Mouse (Mus musculus) kidney, postnatal 4 days (tissue): ENCODE data around the gene Gm20517.
"Not testable (repeated sequence)": the region's sequence is repeated elsewhere in the genome, so short reads cannot be mapped to it uniquely, and the experiment has no call there.

Experiments used
- DNase-seq, 2 experiments: peaks; one replicate each; pipeline ENCODE4 v3.0.0; 2021; ENCODE audit warnings: mixed read lengths in 2 of 2

Gene Gm20517

GRCm38 (mm10) chr17:47597261-47597660 lies 14.1 kb upstream of the Gm20517 start:
- DNase-seq, result no peak

DNA sequence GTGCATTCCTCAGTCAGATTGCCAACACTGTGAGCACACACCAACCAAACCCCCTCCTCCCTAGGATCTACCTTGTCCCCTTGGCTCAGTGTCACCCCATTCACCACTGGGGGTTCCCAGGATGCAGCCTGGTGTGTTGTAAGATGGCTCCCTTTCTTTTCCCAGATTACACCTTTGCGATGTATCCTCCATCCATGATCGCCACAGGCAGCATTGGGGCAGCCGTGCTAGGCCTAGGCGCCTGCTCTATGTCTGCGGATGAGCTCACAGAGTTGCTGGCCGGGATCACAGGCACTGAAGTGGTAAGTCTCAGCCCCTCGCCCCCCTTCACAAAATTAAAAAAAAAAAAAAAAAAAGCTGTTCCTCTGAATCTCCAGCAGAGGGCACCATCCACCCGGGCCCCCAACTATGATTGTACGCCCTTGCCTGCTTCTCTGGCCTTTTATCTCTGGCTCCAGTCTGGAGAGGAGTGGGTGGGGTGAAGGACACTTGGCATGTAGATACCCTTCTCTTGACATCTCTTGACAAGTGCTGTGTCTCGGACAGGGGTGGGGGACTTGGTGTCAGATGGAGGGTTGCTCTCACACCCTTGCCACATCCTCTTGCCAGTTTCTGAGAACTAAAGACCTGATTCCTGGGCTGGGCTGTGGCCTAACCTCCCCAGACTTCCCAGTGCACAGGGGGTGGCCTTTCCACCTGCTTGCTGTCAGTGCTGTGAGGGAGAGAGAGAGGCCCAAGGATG lies 13.4 kb upstream of the Gm20517 start:
- peak; percentile 53 to 73 for DNase-seq

GRCm38 (mm10) chr17:47598580-47599304 lies 12.6 kb upstream of the Gm20517 start:
- DNase-seq, result not testable (repeated sequence)

- DNase-seq, result peak in 1 of 2 experiments; percentile 42
Observed at GRCm38 (mm10) chr17:47599511-47600297, 11.7 kb upstream of the Gm20517 start.

DNA sequence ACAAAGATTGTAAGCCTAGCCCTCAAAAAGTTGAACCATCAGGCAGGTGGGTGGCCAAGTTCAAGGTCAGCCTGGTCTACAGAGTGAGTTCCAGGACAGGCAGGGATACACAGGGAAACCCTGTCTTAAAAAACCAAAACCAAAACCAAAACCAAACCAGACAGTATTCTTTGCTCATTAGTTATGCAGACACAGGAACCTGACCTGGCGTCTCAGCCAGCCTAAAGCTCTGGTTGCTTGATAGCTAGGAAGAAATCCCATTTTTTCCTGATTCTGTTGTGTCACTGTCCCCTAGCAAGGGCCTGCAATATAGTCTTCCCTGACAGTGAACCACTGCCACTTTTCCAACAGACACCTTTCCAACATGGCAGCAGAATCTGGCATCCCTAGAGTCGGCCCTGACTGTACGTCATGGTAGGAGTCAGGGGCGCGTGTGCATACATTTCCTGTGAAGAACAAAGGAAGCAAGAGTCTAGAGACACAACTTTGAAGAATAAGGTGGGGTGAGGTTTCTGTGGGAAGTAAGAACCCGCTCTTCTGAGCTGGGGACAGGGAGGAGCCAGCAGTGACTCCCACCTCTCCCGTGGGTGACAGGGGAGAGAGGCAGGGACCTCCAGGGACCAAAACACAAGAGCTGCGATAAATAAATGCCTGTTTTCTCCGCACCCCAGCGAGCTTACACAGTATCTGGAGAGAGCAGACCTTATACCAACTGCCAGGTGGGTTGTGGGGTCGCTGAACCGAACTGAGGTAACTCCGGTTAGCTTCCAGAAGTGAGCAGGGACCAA lies 10.6 kb upstream of the Gm20517 start:
- no peak for DNase-seq

DNA sequence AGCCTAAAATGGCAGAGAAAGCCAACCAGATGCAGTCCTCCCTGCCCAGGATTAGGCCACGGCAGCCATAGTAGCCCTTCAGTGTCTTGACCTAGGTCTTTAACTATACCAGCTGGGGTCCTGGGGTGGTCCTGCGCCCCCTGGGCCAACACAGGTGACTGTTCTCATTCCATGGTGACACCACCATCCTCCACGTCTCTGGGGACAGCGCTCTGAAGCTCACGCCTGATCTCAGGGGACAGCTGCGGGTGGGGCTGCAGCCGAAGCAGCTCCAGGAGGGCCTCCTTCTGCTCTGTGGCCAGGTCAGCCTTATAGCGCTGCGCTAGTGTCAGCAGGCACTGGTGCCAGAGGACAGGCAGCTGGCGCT lies 10.0 kb upstream of the Gm20517 start:
- DNase-seq, result no peak

DNA sequence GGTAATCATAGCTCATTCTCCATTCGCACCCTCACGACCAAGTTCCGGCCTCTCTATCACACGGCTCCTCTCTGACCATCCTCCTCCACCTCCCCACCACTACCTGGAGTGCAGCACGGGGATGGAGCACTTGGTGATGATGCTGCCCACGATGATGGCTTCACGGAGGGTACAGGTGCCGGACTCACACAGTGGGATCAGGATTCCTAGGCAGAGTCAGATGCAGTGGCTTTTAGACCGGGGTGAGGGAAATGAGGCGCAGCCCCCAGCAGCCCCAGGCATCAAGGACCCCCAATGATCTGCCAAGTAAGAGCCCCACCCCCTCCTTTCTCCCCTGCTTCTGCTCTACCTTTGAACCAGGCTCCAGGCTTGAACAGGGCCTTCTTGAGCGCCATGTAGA lies 9.1 kb upstream of the Gm20517 start:
- no peak for DNase-seq

DNA sequence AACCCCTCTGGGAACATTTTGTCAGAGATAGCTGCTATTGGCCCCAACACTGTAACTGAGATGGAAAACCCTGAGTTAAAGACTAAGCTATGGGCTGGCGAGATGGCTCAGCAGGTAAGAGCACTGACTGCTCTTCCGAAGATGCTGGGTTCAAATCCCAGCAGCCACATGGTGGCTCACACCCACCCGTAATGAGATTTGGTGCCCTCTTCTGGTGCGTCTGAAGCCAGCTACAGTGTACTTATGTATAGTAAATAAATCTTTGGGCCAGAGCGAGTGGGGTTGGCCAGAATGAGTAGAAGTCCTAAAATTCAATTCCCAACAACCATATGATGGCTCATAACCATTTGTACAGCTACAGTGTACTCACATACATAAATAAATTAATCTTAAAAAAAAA lies 5.2 kb upstream of the Gm20517 start:
- DNase-seq, result peak; percentile 30 to 50

DNA sequence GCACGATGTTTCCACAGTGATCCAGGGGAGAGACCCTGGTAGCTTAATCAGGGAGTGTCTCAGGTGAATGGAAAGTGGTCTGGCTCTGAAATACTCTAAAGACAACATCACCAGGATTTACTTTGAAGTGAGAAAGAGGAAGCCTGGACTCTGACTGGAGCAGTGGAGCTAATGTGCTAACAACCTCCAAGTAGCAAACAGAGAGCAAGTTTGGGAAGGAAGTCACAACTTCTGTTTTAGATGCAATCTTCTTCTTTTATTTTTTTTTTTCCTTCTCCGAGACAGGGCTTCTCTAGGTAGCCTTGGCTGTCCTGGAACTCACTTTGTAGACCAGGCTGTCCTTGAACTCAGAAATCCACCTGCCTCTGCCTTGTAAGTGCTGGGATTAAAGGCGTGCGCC lies 2.2 kb upstream of the Gm20517 start:
- DNase-seq, result no peak

- DNase-seq, result no peak
Observed at GRCm38 (mm10) chr17:47611661-47611982, 233 bp downstream of the Gm20517 start.

DNA sequence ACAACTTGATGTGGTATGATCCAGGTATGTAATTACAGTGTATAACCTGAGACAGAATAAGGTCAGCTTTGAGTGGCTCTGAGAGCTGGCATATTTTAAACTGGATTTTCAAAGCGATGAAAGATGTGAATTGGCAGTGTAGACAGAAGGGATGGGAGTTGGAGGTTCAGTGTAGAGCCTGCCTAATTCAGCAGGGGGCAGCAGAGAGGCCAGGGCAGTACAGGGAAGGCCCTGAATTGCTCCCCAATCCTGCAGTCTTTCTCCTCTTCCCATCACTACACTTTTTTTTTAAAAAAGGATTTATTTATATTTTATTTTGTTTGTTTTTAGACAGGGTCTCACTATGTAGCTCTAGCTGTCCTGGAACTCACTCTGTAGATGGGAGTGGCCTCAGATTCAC lies 2.6 kb downstream of the Gm20517 start:
- peak; percentile 58 to 61 for DNase-seq

DNA sequence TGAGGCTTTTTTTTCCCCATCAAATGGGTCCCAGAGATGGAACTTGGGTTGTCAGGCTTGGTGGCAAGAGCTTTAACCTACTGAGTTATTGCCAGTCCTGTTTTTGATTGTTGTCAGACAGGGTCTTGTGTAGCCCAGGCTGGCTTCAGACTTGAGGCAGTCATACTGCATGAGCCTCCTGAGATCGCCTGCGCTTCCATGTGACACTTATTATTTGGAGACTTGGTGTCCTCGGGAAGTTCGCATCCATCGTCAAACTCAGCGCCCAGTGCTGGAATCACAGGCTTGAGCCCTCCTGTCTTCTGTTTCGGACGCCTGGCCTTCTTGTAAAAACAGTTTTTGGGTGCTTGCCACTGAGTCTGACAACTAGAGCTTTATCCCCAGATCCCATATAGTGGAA lies 4.7 kb downstream of the Gm20517 start:
- DNase-seq, result no peak

DNA sequence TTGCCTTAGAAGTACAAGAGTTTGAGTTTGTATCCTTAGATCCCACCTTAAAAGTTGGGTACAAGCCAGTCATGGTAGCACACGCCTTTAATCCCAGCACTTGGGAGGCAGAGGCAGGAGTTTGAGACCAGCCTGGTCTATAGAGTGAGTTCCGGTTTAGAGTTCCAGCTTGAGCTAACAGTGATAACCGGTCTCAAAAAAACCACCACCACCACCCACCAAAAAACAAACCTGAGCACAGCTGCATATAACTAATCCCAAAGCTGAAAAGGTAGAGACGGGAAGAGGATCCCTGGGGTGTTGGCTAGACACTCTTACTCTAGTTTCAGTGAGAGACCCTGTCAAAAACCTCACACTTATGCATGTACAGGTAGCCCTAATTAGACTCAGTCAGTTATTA lies 5.3 kb downstream of the Gm20517 start:
- no peak for DNase-seq

DNA sequence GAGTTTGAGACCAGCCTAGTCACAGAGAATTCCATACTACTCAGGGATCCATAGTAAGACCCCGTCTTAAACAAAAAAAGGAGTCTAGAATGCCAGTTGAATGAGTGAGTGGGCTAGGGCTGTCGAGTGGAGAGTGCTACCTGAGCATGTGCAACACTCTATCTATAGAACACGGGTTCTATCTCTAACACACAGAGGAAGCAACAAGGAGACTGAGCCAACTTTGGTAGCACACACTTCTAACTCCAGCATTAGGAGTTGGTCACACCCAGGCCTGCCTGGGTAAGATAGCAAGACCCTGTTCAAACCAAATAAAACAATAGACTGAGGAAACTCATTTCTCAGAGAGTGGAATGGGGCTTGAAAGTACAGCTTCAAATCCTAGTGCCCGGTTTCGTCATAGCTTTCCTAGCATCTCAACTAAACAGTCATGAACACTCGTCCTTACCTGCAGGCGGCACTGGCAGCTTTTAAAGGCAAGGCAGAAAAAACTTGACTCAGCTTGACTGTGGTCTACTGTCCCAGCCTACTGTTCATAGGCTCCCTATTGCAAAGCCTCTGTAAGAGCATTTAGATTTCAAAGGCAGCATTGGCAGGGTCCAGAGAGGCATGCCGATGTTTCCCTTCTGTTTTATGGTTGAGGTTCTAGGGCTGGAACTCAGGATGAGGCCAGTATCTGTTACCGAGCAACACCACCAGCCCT lies 6.4 kb downstream of the Gm20517 start:
- DNase-seq, result no peak

GRCm38 (mm10) chr17:47618556-47619311 lies 7.3 kb downstream of the Gm20517 start:
- no peak for DNase-seq

- DNase-seq, result no peak
Observed at GRCm38 (mm10) chr17:47622912-47623554, 11.6 kb downstream of the Gm20517 start.

- not testable (repeated sequence) for DNase-seq
Observed at GRCm38 (mm10) chr17:47624572-47624971, 13.2 kb downstream of the Gm20517 start.

DNA sequence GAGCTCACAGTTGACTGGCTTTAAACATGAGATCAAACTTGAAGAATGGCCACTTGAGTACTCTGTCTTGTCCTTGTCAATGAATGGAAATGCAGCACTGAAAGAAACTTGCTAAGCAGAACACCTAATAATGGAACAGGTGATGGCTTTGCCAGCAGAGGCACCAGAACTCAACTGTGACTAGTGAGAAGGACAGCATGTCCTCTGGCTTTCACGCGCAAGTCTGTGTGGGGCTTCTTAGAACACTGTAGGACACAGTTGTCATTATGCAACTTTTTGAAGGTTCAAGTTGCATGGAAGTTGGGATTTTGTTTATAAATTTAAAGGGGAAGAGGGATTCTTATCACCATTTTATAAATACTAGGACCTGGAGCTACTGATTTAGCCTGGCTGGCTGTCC lies 13.7 kb downstream of the Gm20517 start:
- no peak for DNase-seq

DNA sequence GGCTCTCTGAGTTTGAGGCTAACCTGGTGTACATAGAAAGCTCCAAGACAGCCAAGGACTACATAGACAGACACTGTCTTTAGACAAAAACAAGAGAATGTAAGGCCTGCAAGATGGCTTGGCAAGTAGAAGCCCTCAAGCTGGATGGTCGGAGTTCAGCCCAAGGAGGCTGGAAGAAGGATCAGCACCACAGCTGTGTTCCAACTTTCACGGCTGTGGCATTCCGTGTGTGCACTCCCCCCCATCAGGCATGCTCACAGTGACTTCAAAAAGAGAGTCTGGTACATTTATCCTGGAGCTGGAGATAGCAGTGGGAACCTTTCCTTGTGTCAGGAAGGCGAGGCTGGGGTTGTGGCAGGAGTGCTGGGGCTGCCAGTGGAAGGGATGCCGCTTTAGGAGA lies 14.6 kb downstream of the Gm20517 start:
- DNase-seq, result no peak

- DNase-seq, result no peak
Observed at GRCm38 (mm10) chr17:47627791-47628190, 16.4 kb downstream of the Gm20517 start.
